Mouse (Mus musculus): ENCODE data around the gene Hoxd9. TPM values are rescaled to one million over a fixed set of nuclear protein-coding genes. Genes with fewer than 3 reads are reported as not detected.
A peak's percentile ranks its signal among the peaks of the same experiment; 100 is the strongest.

Hoxd9 gene
- polyA plus RNA-seq, 1 experiment from 2014 or later: 0.41 TPM

- Histone ChIP-seq H3K9ac (replicated peaks; ENCODE audit: low read depth, low read length) (no peak overlapping the region), H3K9me3 (ENCODE audit: control insufficient read depth, low read depth, low read length) (no peaks in the 10 kb centered on the region)
- WGBS: 11% methylated on average over 5 of the region's 5 CpGs
These were observed 12.2 kb downstream of the Hoxd9 start for GRCm38 (mm10) chr2:74709465-74710419.

GRCm38 (mm10) chr2:74710929-74711543 is 13.5 kb downstream of the Hoxd9 start:
- Histone ChIP-seq H3K27me3 (ENCODE audit: control insufficient read depth, insufficient read depth, low read length) (peaks cover 72% of the 10 kb centered on the region), H3K4me2 (replicated peaks; ENCODE audit: low read depth, low read length) (no peak overlapping the region), H3K4me1 (ENCODE audit: control insufficient read depth, insufficient read depth, low read length) (no peaks in the 10 kb centered on the region; the same call in 1 of the 2 replicates), H3K9me3 (ENCODE audit: control insufficient read depth, low read depth, low read length) (no peaks in the 10 kb centered on the region), H3K27ac (ENCODE audit: low read length) (no peak overlapping the region), H3K36me3 (ENCODE audit: control insufficient read depth, insufficient read depth, low read length) (no peaks in the 10 kb centered on the region), H3K4me3 (ENCODE audit: low read depth, low read length) (no peak overlapping the region; the same call in 1 of the 2 replicates), H3K9ac (replicated peaks; ENCODE audit: low read depth, low read length) (no peak overlapping the region)
- 5% methylated on average over 16 of the region's 16 CpGs for WGBS
- no peak for ATAC-seq (ENCODE audit: insufficient number of reproducible peaks, insufficient read depth, low FRiP score, low read depth)

More at GRCm38 (mm10) chr2:74709465-74710419, 12.2 kb downstream of the Hoxd9 start:
- Histone ChIP-seq H3K4me1 (ENCODE audit: control insufficient read depth, insufficient read depth, low read length) (peaks cover 6% of the 10 kb centered on the region; the same call in 1 of the 2 replicates), H3K4me3 (ENCODE audit: low read depth, low read length) (no peak overlapping the region), H3K27me3 (ENCODE audit: control insufficient read depth, insufficient read depth, low read length) (peaks cover 70% of the 10 kb centered on the region), H3K27ac (ENCODE audit: low read length) (no peak overlapping the region), H3K36me3 (ENCODE audit: control insufficient read depth, insufficient read depth, low read length) (no peaks in the 10 kb centered on the region), H3K4me2 (replicated peaks; ENCODE audit: low read depth, low read length) (no peak overlapping the region)
- ATAC-seq (ENCODE audit: insufficient number of reproducible peaks, insufficient read depth, low FRiP score, low read depth): no peak

DNA sequence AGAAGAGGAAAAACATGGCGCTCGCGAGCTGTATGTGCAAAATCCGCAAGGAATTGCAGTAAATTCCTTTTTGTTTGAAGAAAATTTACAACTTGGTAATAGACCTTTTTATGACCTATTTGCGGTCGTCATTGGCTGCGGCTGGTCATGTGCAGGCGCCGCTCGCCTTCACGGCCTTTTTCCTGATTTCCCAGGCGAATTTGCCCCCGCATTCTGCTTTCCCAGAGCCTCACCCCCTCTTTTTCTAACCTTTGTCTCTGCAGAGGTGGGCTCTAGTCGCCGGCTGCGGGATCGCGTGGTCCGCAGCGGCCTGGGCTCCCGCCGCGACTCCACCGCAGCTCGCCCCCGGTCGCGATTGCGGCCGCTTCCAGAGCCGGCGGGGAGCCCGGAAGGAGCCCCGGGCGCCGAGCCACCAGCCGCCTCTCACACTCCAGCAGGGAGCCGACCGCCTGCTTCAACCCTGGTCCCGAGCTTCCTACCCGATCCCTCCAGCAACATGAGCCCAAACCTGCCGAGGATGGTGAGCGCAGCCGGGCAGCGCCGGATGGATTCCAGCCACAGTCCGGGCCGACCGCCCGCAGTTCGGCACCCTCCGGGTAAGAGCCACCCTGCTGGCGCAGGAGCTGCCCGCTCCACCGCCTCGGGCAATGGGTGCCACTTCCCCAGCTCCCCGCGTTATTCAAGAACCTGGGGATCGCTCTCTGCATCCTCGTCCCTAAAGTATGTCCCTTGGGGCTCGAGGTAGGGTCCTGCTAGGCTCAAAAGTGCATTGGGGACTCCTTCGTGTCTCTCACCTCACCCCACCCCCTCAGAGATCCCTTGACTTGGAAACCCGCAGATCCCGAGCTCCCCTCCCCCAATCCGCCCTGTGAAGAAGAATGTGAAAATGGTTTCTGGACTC is 14.4 kb downstream of the Hoxd9 start, which contains the start of the genes Hoxd3 and Hoxd4:
Hoxd3 (plus strand) TSS at position 207 of the 901 bp plus-strand sequence.
Hoxd4 (plus strand) TSS at position 209 of the 901 bp plus-strand sequence.
- Histone ChIP-seq H3K4me3 (ENCODE audit: low read depth, low read length) (peak within 1 kb of the TSS; percentile 34), H3K4me2 (replicated peaks; ENCODE audit: low read depth, low read length) (peak within 1 kb of the TSS; percentile 37), H3K27me3 (ENCODE audit: control insufficient read depth, insufficient read depth, low read length) (peaks cover 78% of the 10 kb centered on the region), H3K9me3 (ENCODE audit: control insufficient read depth, low read depth, low read length) (no peaks in the 10 kb centered on the region), H3K27ac (ENCODE audit: low read length) (0 out of 2 replicates have a peak within 1 kb of the TSS, but pooled peaks have one; percentile 33), H3K9ac (replicated peaks; ENCODE audit: low read depth, low read length) (peak within 1 kb of the TSS; percentile 18; the same call in 1 of the 2 replicates), H3K36me3 (ENCODE audit: control insufficient read depth, insufficient read depth, low read length) (no peaks in the 10 kb centered on the region), H3K4me1 (ENCODE audit: control insufficient read depth, insufficient read depth, low read length) (no peaks in the 10 kb centered on the region; the same call in 1 of the 2 replicates)
- 0 out of 2 replicates have a peak, but pooled peaks have one; percentile 56 for ATAC-seq (ENCODE audit: insufficient number of reproducible peaks, insufficient read depth, low FRiP score, low read depth)
- under 1% methylated on average over 63 of the region's 65 CpGs for WGBS

DNA sequence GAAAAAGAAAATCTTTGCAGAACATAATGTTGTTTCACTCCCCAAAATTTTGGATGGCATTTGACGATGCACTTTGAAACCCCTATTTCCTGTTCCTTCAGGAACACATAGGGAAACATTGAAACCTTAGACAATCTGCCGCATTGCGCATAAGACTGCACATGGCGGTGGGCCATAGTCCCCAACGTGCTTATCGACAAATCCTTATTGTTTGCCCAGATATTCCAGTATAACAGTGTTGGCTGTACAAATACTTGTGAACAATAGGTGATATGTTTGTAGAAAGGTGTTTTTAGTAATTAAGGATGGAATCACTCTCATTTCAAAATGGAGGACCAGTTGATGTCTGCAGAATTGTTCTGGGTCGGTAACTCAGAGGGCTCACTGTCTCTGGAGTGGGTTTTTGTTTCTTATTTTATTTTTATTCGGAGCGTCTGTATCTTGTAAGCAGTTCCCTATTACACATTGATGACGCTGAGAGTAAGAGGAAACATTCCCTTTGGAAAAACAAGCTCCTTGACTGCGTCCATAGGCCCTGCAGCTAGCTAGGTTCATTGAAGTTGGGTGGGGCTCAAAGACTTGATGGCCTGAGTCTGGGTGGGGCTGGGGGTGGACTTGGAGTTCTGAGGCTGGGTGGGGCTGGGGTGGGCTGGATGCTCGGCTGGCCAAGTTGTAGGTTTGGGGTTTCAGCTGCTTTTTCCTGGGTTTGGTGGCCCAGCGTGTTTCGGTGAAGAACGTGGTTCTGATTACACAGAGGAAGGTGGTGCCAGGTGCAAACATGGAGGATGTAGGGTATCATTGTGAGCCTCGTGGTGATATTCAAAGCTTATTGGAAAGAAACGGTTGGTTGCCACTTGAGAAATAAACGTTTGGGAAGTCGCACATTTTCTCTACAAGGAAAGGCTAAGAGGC is 16.0 kb downstream of the Hoxd9 start:
- 13% methylated on average over 19 of the region's 19 CpGs for WGBS
- Histone ChIP-seq H3K27me3 (ENCODE audit: control insufficient read depth, insufficient read depth, low read length) (peaks cover 75% of the 10 kb centered on the region), H3K27ac (ENCODE audit: low read length) (no peak overlapping the region), H3K9ac (replicated peaks; ENCODE audit: low read depth, low read length) (no peak overlapping the region), H3K36me3 (ENCODE audit: control insufficient read depth, insufficient read depth, low read length) (no peaks in the 10 kb centered on the region), H3K4me2 (replicated peaks; ENCODE audit: low read depth, low read length) (no peak overlapping the region), H3K4me1 (ENCODE audit: control insufficient read depth, insufficient read depth, low read length) (no peaks in the 10 kb centered on the region; the same call in 1 of the 2 replicates), H3K9me3 (ENCODE audit: control insufficient read depth, low read depth, low read length) (no peaks in the 10 kb centered on the region), H3K4me3 (ENCODE audit: low read depth, low read length) (no peak overlapping the region)
- ATAC-seq (ENCODE audit: insufficient number of reproducible peaks, insufficient read depth, low FRiP score, low read depth): no peak

- no peaks in the 10 kb centered on the region; the same call in 1 of the 2 replicates for H3K4me1 ChIP-seq (ENCODE audit: control insufficient read depth, insufficient read depth, low read length)
- no peak overlapping the region for H3K27ac ChIP-seq (ENCODE audit: low read length)
- no peaks in the 10 kb centered on the region for H3K36me3 ChIP-seq (ENCODE audit: control insufficient read depth, insufficient read depth, low read length)
- H3K4me3 ChIP-seq (ENCODE audit: low read depth, low read length): no peak overlapping the region
- no peaks in the 10 kb centered on the region for H3K9me3 ChIP-seq (ENCODE audit: control insufficient read depth, low read depth, low read length)
- H3K9ac ChIP-seq (replicated peaks; ENCODE audit: low read depth, low read length): no peak overlapping the region
- ATAC-seq (ENCODE audit: insufficient number of reproducible peaks, insufficient read depth, low FRiP score, low read depth): no peak
- H3K27me3 ChIP-seq (ENCODE audit: control insufficient read depth, insufficient read depth, low read length): peaks cover 74% of the 10 kb centered on the region
- no peak overlapping the region for H3K4me2 ChIP-seq (replicated peaks; ENCODE audit: low read depth, low read length)
- 9% methylated on average over 18 of the region's 18 CpGs for WGBS
These were observed 16.7 kb downstream of the Hoxd9 start for GRCm38 (mm10) chr2:74714156-74714789.

DNA sequence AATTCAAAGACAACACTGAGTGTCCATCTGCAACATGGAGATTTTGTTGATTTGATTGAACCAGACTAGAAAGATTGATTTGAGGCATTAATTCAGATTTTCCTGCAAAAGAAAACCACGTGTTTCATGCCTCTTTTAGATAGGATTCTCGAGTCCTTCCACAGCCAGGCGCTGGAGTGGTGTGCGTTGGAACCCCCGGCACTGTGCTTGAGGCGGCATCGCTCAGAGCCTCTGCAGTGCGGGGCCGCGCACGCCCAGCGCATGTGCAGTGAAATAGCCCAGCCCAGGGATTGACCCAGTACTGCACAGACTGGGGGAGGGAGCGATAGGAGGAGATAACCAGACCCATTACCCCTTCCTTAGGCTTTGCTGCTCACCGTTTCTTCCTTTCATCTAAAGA is 17.4 kb downstream of the Hoxd9 start:
- no peak for ATAC-seq (ENCODE audit: insufficient number of reproducible peaks, insufficient read depth, low FRiP score, low read depth)
- 0 out of 2 replicates have a peak overlapping the region, but pooled peaks have one; percentile 10 for H3K4me2 ChIP-seq (replicated peaks; ENCODE audit: low read depth, low read length)
- no peak overlapping the region for H3K9ac ChIP-seq (replicated peaks; ENCODE audit: low read depth, low read length)
- no peaks in the 10 kb centered on the region for H3K9me3 ChIP-seq (ENCODE audit: control insufficient read depth, low read depth, low read length)
- H3K27me3 ChIP-seq (ENCODE audit: control insufficient read depth, insufficient read depth, low read length): peaks cover 68% of the 10 kb centered on the region
- H3K4me1 ChIP-seq (ENCODE audit: control insufficient read depth, insufficient read depth, low read length): no peaks in the 10 kb centered on the region; the same call in 1 of the 2 replicates
- WGBS: 4% methylated on average over 14 of the region's 14 CpGs
- no peak overlapping the region for H3K27ac ChIP-seq (ENCODE audit: low read length)
- H3K4me3 ChIP-seq (ENCODE audit: low read depth, low read length): no peak overlapping the region
- H3K36me3 ChIP-seq (ENCODE audit: control insufficient read depth, insufficient read depth, low read length): no peaks in the 10 kb centered on the region

Data from stomach, embryonic 14.5 days (tissue).